Mouse (Mus musculus): ENCODE results near the gene Mbnl2.

- TF ChIP-seq CHD2 (IDR thresholded peaks at IDR 0.05; ENCODE audit: low read depth, low read length): no peak
- no peak for TF ChIP-seq ZNF384 (IDR thresholded peaks at IDR 0.05; ENCODE audit: low read depth, low read length)
- TF ChIP-seq MAFK (IDR thresholded peaks at IDR 0.05; ENCODE audit: insufficient read depth, low read depth, low read length): no peak
Observed at GRCm38 (mm10) chr14:120440716-120441115, 165.2 kb downstream of the Mbnl2 start.
